Mouse (Mus musculus): Measurements from ENCODE around the gene BC004004. TPM values are rescaled to one million over a fixed set of nuclear protein-coding genes. Genes with fewer than 3 reads are reported as not detected.
"Not testable (repeated sequence)": the region's sequence is repeated elsewhere in the genome, so short reads cannot be mapped to it uniquely, and the experiment has no call there.

BC004004 gene
- 100 to 1,000 TPM in 1 of 2 experiments, 10 to 100 TPM in 1; 95.0 to 100 TPM for total RNA-seq (2021)
- long read RNA-seq, experiment 1, full-length matches to known transcripts = 68 of 80 reads
- long read RNA-seq, experiment 1, partial matches to known transcripts = 2 of 80 reads
- long read RNA-seq, experiment 1, other reads (novel, unspliced or antisense) = 10 of 80 reads
- long read RNA-seq, experiment 2, full-length matches to known transcripts = 50 of 65 reads
- long read RNA-seq, experiment 2, partial matches to known transcripts = 3 of 65 reads
- long read RNA-seq, experiment 2, other reads (novel, unspliced or antisense) = 12 of 65 reads

DNA sequence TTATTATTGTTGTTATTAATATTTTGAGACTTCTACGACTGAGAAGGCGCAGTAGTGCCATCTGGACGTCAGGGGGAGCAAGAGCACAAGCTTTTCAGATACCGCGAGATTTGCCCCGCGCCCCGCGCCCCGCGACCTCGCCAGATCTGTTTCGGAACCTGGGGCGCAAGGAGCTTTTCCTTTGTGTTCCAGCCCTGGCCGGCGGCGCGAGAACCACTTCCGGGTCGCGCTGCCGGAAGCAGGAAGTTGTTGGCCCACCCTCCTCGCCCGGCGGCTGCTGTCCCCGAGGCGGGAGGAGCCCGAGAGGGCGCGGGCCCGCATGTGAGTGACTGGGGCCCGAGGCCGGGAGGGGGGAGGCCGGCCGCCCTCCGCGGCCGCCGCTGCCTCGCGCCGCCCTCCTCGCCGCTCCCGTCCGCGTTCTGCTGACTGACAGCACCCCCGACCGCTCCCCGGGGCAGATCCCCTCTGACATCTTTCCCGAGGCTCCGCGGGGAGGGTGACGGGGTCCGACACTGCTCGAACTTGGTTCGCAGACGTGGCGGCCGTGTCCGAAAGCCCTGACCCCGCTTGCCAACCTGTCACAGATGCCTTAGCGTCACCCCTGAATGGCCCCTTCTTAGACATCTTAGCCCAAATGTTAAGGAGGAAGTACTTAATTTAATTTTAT is at the start of gene BC004004:
Gene BC004004 (plus strand): TSS at position 107 of the 667 bp plus-strand sequence.
- peak; percentile 93 to 95 for DNase-seq (ENCODE audit: low spot score in 2 of 2)

DNA sequence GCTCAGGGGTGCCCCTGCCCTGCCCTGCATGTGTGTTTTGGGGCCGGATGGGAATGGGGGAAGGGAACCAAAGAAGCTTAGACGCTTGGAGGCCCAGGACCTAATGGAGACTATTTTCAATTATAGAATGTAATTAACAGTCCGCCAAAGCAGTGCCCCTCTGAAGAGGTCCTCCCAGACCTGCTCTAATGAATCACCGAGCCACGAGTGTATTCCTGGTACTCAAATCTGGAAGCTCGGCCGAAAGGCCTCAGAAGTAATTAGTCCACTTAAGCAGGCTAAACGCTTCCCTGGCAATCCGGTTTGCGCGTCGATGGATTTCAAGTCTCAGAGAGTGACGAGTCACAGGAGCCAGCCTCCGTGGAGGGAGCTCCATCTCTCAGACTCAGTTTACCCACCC is 48.0 kb upstream of the BC004004 start:
- DNase-seq (ENCODE audit: low spot score in 2 of 2) = no peak

DNA sequence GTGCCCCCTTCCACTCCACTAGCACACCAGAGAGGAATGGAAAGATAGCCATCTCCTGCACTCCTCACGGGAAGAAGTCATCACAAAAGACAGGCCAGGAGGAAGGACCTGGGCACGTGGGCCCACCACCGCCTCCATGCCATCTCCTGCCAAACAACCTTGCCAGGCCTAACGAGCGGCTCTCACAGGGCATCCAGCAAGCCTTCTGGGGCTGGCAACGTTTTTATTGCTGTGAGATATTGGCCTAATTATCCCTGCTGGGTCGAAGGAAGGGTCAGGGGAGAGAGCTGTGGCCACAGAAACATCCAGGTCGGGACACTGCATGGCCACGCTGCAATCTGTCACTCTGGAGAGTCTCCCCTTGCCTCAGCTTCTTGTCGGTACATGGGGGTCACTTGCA is 37.5 kb upstream of the BC004004 start:
- no peak for DNase-seq (ENCODE audit: low spot score in 2 of 2)

DNA sequence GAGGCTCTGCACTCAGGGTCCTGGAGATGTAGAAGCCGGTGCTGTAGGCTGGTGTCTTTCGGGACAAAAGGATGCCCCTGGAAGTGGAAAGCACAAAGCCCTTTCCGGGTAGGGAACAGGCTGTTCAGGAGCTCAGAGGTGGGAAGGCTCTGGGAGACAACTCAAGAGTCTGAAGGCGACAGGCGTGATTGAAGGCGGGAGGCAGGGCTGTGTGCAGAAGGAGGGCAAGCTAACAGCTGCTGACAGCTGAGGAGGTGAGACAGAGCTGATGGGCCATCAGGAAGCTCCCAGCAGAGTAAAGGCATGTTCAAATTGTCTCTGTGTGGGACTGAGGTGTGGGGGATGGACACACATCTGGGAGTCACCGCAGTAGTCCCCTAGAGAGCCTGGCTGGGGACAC is 32.5 kb upstream of the BC004004 start:
- peak; percentile 34 to 47 for DNase-seq (ENCODE audit: low spot score in 2 of 2)

DNA sequence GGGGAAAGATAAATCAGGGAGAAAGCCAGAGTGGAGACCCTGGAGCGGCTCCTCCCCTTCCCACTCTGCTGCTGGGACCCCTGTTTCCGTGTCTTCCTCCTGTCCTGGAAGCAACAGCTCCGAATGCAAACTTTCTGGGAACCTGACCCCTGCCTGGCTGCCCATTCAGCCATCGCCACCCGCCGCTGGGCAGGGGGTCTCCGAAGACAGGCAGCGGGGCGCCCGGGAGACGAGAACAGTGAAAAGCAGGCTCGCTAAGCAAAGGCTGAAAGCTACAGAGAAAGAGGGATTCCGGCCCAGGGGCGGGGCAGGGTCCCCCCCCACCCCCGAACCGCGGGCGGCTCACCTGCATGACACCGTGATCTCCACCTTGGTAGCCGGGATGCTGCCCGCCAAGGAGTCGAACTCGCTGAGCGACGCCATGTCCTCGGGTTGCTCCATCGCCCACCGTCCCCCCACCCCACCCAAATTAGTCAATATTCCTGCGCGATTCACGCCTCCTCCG is 31.3 kb upstream of the BC004004 start:
- peak in 1 of 2 experiments; percentile 40 for DNase-seq (ENCODE audit: low spot score in 2 of 2)

DNA sequence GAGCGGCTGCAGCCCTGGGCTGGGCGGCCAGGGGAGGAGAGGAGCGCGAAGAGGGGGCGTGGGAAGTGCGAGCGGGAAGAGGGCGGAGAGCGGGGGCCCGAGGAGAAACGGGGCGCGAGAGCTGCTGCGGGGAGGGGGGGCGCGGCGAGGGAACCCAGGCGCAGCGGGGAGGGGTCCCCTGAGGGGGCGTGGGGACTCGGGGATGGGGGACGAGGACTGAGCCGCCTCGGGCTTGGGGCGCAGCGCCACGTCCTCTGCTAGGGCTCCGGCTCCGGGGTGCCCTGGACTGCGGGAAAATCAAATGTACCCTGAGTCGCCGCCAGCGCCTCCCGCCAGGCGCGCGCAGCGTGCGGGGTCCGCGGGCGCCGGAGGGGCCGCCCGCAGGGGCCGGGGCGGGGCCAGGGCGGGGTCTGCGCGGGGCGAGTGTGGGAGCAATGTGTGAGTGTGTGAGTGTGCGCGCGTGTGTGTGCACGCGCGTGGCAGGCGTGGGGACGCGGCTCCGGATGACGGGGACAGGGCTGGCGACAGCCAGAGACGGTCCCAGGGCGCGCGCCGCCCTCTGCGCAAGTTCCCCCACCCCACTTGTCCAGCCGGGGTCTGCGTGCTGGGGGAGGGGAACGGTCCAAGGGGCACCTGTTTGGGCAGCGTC is 30.7 kb upstream of the BC004004 start, which contains the start of gene Cpne5:
Gene Cpne5 (minus strand): TSS at position 396 of the 649 bp plus-strand sequence.
- peak; percentile 44 to 73 for DNase-seq (ENCODE audit: low spot score in 2 of 2)

DNA sequence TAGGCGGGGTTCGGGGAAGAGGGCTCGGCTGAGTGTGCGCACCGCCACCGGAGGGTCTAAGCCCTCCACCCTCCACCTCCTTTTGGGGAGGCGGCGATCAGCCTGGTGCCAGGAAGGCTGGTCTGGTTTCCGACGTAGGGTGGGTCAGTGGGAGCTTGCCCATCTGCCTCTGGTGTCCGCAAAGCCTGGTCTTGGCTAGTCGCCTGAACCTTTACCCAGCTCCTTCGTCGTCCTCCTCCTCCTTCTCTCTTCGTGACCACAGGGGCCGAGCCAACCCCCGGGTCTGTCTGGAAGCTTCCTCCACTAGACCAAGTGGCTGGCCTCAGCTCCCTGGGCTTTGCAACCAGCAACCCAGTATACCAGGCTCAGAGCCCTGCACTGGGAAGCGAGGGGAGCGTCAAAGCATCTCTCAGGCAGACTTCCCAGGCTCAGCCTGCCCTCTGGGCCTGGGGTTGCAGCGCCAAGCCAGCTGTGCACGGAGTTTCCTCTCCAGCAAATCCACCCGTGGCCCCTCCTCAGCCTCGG is 30.1 kb upstream of the BC004004 start:
- peak; percentile 21 to 46 for DNase-seq (ENCODE audit: low spot score in 2 of 2)

DNA sequence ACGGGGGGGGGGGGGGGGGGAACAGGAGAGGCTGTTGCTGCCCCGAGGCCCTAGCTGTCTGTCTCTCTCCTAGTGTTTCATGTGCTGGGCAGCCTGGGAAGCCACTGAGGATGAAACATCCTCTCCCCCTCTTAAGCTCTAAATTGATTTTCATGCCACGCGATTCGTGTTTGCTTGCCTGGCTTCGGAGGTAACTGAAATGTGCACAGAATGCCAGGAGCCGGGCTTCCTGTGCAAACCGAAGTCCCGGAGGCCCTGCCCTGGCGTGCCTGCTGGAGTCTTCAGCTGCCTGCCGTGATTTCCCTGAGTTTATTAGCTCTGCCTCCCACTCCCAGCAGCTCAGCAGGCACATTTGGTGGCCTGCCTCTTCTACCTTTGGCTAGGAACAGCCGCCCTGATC is 23.7 kb upstream of the BC004004 start:
- no peak for DNase-seq (ENCODE audit: low spot score in 2 of 2)

DNA sequence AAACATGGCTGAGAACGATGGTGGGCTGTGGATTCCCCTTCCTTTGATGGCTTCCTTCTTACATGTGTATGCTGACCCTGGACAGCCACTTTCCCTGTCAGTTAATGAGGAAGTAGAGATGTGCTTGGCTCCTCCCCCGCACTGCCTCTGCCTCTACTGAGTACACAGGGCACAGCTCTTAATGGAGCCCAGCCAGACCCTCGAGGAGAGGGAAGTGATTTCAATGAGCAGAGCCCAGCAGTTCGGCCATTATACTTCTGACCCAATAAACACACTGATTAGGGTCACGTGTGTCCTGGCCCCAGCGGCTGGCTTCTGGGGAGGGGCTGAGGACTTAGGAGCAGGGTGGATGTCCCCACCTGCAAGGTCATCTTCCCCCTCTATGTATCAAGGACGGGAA is 22.9 kb upstream of the BC004004 start:
- no peak for DNase-seq (ENCODE audit: low spot score in 2 of 2)

DNA sequence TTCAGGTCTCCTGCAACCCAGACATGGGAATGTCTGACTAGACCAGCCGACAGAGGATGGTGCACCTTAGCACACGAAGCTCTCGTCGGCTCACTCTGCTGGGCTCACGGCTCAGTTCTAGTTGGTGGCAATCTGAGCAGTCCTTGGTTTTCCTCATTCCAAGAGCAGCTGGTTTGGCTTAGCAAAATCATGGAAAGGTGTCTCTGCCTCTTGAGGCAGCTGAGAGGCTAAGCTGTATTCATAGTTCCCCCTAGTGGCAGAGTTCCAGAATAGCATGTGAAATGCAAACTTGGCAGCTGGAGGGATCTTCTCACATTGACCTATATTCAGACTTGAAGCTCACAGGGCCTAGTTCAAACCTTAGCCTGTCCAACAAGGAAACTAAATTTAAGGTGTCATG is 22.0 kb upstream of the BC004004 start:
- peak in 1 of 2 experiments; percentile 39 for DNase-seq (ENCODE audit: low spot score in 2 of 2)

DNA sequence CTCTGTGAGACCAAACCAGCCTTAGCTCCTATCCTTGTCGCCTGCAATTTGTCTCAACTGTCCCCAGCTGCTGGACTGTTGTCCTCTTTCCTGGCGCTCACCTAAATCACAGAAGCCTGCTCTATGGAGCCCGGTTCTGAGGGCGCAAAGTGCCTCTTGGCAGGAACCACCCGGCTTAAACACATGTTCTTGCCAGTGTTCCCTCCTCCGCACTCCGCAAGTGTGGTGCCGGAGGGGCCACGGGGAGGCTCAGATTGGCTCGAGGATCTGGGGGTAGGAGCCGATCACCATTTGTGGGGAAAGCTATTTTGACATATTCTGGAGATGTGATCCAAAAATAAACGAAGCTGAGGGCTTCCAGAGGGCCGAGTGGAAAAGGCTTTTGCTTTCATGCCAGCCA is 20.7 kb upstream of the BC004004 start:
- DNase-seq (ENCODE audit: low spot score in 2 of 2) = peak; percentile 54 to 72

DNA sequence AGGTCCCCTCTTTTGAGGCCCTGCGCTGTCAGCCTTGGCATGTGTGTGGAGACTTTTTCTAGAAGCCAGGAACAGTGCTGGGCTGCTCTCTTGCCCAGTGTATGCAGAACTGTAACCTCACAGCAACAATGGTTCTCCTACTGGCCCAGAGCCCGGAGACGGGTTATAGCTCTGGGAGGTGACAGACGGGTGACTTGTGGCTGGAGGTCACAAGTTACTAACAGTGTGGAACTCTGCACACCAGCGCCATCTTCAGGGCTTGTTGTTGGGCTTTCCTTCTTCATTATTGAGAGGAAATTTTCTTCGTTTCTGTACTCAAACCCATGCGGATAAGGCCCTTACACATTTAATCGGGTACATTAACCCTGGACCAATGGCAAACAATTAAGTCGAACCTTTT is 19.1 kb upstream of the BC004004 start:
- DNase-seq (ENCODE audit: low spot score in 2 of 2) = no peak

DNA sequence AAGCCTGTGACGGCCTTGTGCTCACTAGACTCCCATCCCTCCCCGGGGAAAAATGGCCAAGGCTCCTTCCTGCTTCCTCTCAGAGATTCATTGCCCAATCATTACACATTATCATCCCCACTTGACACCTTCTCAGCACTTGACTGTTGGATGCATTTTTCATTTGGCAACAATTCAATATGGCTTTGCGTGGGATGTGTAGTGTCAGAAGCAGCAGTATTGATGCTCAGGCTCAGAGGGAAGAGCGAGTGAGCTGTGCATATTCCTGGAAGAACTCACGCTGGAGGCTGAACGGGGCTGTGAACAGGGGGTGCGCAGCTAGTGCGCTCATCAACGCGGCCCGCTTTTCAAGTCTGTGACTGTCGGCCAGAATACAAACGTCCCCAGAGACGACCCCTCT is 17.6 kb upstream of the BC004004 start:
- not testable (repeated sequence) for DNase-seq (ENCODE audit: low spot score in 2 of 2)

DNA sequence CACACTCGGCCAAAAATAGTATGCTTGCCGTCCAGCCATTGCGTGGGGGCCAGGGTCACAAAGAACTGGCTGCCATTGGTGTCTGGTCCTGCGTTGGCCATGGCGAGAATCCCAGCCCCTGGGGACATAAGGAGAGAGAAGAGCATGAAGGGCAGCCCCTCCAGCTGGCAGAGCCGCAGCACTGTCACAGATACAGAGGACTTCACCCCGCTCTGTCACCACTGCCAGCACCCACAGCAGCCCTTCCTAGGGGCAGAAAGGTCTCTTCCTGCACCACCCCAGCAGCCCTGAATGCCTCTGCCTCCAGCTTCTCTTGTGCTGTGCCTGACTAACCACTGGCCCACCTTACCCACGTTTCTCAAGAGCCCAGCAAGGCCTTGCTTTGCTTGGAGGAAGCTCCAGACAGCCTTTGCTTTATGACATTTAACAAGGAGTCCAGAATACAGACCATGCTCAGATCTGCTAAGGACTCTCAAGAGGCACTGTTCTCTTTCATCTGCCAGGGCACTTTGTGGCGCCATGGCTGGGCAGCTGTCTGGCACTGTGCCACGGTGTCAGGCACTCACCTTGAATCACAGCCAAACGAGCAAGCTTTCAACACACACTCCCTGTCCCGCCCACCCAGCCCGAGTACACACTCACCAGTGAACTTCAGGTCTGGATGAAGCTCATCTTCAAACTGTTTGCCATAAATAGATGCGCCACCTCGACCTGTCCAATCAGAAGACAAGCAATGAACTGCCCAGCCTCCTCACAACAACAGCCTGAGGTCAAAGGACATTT is 16.8 kb upstream of the BC004004 start:
- no peak for DNase-seq (ENCODE audit: low spot score in 2 of 2)

DNA sequence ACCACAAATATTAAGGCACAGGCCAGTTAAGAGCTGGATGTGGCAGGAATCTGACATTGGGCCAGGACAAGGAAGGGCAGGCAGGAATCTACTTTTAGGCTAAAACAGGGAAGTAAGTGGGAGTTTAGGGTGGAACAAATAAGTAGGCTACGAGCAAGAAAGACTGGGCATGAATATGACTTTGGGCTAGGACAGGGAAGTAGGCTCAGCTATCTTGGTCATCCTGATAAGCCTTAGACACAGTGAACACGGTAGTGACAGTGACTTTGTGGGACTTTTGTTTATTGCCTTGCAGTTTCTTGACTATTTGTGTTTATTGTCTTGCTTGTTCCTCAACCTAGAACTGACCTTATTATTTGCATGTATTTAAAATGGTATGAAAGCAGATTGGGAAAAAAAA is 15.4 kb upstream of the BC004004 start:
- no peak for DNase-seq (ENCODE audit: low spot score in 2 of 2)

DNA sequence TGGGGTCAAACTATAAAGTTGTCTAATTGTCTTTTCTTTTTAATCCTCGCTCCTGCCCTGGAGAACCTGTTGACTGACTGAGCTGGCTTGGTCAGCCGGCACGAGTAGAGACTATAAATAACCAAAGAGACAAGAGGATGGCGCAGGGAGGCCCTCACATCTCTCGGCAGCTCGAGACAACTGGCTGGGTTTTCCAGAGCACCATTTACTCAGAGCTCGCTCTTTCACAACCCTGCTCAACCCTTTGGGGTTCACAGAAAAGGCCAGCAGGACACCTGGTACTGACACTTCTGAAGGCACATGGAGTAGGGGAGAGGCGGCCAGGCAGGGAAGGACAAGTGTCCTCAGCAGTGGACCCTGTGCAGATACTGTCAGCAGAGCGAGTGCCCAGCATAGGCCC is 14.9 kb upstream of the BC004004 start:
- DNase-seq (ENCODE audit: low spot score in 2 of 2) = no peak

DNA sequence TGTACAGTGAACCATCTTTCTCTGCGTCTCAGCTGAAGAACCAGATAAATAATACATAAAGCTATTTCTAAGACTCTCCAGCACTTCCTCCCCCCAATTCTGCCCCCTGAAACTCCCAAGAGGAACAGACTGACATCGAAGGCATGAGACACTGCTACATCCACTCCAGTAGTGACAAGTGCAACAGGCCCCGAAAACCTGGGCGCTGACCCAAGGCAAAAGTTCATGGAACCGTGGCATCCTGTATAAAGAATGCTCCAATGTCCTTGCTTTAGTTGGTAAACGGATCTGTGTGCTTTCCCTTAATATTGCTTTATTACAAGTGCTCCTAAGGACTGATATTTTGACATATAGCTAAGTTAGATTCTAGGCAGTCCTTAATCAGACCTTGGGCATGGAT is 13.8 kb upstream of the BC004004 start:
- not testable (repeated sequence) for DNase-seq (ENCODE audit: low spot score in 2 of 2)

DNA sequence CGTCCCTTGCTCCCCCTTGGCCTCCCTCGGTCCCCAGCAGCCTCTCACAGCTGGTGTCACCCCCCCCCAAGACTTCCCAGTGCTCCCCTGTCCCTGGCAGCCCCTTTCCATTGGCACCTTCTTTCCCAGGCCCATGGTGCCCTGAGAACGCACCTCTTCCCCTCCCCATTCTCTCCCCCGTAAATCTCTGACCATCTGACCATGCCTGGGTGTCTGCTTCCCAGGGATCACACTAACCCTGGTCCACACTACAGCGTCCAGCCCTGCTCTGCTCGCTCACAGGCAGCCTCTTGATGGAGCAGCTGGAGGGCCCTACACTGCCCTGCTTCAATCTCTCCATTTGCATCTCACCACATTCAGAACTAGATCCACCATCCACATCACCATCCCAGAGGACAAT is 12.1 kb upstream of the BC004004 start:
- no peak for DNase-seq (ENCODE audit: low spot score in 2 of 2)

DNA sequence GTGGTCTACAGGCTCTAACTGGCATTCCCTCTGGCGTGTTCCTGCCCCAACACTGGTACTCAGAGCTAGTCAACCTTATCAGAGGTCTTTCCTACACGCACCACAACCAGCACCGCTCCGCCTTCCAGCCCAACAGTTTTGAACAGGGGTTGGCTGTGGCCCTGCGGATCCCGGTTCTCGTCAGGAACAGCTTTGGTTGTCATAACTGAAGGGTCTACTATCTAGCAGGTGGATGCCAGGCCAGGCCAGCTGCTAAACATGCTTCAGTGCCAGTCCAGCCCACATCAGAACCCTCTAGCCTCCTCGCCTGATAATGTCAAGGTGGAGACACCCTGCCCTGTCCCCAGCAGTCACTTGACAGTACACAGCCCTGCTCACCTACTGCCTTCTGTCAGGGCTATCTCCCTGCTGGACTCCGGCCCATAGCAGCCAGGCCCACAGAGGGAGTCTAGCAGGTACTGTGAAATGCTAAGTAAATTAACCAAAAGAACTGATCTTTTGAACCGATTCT is 11.5 kb upstream of the BC004004 start:
- no peak for DNase-seq (ENCODE audit: low spot score in 2 of 2)

DNA sequence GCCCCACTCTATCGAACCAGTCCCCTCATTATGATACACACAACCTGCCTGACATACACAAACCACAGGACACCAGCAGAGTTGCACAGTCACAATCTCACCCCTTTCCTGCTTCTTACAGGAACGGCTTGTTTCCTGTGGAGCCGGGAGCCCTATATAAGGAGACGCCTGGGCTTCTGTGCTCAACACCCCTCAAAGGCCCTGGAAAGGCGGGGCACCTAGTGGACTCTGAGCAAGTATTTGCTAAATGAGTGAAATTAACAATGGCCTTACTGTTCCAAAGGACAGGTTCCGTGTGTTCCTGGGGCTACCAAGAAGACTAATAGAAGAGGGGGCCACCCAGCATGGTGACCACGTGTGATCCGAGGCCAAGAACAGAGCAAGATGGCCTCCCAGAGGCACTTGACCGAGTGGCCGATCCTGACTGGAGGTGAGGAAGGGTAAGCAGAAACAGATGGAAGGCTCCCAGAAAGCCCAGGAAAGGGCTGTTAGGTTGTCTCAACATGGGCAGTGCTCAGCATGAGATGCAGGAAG is 10.5 kb upstream of the BC004004 start:
- DNase-seq (ENCODE audit: low spot score in 2 of 2) = no peak

DNA sequence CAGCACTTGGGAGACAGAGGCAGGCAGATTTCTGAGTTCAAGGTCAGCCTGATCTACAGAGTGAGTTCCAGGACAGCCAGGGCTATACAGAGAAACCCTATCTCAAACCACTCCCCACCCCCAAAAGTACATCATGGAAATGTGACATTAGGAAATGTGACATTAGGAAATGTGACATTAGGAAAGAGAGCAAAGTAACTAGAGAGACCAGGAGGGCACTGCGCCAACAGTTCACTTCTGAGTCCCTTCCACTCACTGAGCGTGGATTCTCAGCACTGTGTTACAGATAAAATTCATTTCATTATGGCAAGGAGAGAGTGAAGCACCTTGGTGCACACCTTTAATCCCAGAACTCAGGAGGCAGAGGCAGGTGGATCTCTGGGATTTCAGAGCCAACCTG is 9.7 kb upstream of the BC004004 start:
- DNase-seq (ENCODE audit: low spot score in 2 of 2) = no peak
